Mouse (Mus musculus): ENCODE measurements around the gene Ptma. TPM values are rescaled to one million over a fixed set of nuclear protein-coding genes. Genes with fewer than 3 reads are reported as not detected.

Ptma gene
- polyA plus RNA-seq, 1 experiment from 2014 or later: 1,987 TPM

DNA sequence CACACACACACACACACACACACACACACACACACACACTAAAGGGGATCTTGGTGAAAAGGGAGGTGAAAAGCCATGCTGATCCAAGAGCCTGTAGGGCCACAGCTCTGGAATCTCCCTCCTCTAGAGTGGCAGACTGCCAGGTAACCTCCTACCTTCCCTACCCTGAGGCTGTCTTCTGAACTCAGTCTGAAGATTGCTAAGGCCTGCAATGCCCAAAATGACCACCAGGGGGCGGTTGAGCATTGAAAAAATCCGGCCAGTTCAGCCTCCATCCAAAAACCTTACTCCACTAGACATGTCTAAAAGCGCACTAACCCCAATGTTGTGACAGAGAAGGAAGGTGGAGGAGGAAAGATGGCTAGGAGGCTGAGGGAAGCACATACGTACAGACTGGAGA, 25.0 kb upstream of the Ptma start:
- Histone ChIP-seq H3K27ac (ENCODE audit: low read length) (peak overlapping the region; percentile 85), H3K9me3 (ENCODE audit: control insufficient read depth, low read length) (no peaks in the 10 kb centered on the region), H3K4me1 (replicated peaks; ENCODE audit: control insufficient read depth, insufficient read depth, low read length) (peaks cover 54% of the 10 kb centered on the region), H3K4me3 (replicated peaks; ENCODE audit: low read length) (no peak overlapping the region), H3K36me3 (ENCODE audit: control insufficient read depth, insufficient read depth) (no peaks in the 10 kb centered on the region), H3K27me3 (replicated peaks; ENCODE audit: control insufficient read depth, insufficient read depth, low read length) (no peaks in the 10 kb centered on the region), H3K9ac (replicated peaks; ENCODE audit: low read depth, low read length) (peak overlapping the region; percentile 27; the same call in 1 of the 2 replicates), H3K4me2 (ENCODE audit: low read length) (peak overlapping the region; percentile 31)
- WGBS: 0% methylated on average over 4 of the region's 4 CpGs
- peak; percentile 8 for ATAC-seq

DNA sequence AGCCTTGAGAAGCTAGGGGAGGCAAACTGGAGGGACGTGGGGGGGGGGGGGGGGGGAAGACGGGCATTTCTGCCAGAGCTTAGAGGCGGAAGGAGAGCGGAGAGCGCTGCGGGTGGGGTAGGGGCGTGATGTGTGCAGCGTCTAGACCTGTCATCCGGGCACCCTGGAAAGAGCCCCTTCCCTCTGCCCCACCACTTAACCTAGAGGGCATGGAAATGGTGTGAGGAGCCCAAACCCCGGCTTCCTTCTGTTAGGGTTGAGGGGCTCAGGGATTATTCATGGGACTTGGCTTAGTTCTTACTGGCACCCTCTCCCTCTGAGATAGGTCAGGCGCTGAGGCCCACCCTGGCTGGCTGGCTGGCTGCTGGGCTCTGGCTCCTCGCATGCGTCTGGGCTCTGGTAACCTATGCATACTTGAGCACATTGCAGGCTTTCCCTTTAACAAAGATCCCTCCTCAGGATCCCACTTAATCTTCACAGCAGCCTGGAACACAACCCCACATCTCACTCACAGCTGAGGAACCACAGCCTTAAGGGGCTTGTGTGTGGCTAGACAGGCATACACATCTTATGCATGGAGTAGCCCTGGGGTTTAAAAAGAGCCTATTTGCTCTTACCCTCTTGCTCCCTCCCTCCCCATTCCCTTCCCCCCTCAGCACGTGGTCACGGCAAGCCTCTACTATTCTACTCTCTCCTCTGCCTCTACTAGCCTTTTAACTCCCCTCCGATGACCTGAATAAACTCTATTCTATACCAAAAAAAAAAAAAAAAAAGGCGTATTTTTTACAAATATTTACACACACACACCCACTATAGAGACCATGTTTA, 24.1 kb upstream of the Ptma start:
- H3K4me3 ChIP-seq (replicated peaks; ENCODE audit: low read length): no peak overlapping the region
- H3K4me2 ChIP-seq (ENCODE audit: low read length): peak overlapping the region; percentile 31; the same call in 1 of the 2 replicates
- H3K36me3 ChIP-seq (ENCODE audit: control insufficient read depth, insufficient read depth): no peaks in the 10 kb centered on the region
- WGBS: 12% methylated on average over 14 of the region's 17 CpGs
- H3K9ac ChIP-seq (replicated peaks; ENCODE audit: low read depth, low read length): peak overlapping the region; percentile 27; the same call in 1 of the 2 replicates
- ATAC-seq: no peak
- H3K27me3 ChIP-seq (replicated peaks; ENCODE audit: control insufficient read depth, insufficient read depth, low read length): no peaks in the 10 kb centered on the region
- H3K27ac ChIP-seq (ENCODE audit: low read length): peak overlapping the region; percentile 85
- H3K9me3 ChIP-seq (ENCODE audit: control insufficient read depth, low read length): no peaks in the 10 kb centered on the region
- peaks cover 58% of the 10 kb centered on the region for H3K4me1 ChIP-seq (replicated peaks; ENCODE audit: control insufficient read depth, insufficient read depth, low read length)

DNA sequence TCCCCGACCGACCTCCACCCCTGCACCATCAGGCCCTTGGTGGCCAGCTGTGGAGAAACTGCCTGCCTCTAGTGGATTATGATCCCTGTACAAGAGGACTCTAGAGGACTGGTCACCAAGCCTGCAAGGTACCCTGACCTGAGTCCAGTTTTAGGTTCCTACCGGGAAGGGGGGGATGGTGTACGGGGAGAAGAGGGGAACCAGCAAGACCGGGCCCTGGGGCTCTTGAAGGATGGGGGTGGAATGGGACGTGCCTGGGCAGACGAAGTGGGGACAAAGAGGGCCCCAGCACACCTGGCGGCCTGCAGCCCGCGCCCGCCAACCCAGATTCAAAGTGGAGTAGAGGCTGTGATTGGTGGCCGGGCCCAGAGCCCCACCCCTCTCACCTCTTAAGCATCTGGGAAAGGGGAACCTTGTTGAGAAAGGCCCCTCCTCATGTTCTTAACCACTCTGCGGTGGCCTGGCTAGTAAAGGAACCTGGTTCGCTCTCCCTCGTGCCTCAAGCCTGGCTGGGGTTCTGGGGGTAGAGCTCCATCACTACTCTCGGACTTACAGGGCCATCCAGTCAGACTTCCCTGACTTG, 23.3 kb upstream of the Ptma start:
- Histone ChIP-seq H3K27ac (ENCODE audit: low read length) (peak overlapping the region; percentile 99), H3K4me2 (ENCODE audit: low read length) (peak overlapping the region; percentile 76), H3K4me1 (replicated peaks; ENCODE audit: control insufficient read depth, insufficient read depth, low read length) (peaks cover 58% of the 10 kb centered on the region), H3K36me3 (ENCODE audit: control insufficient read depth, insufficient read depth) (no peaks in the 10 kb centered on the region), H3K9me3 (ENCODE audit: control insufficient read depth, low read length) (no peaks in the 10 kb centered on the region), H3K27me3 (replicated peaks; ENCODE audit: control insufficient read depth, insufficient read depth, low read length) (no peaks in the 10 kb centered on the region), H3K9ac (replicated peaks; ENCODE audit: low read depth, low read length) (peak overlapping the region; percentile 92), H3K4me3 (replicated peaks; ENCODE audit: low read length) (peak overlapping the region; percentile 62)
- peak; percentile 0; the same call in 1 of the 2 replicates for ATAC-seq
- 11% methylated on average over 16 of the region's 16 CpGs for WGBS

DNA sequence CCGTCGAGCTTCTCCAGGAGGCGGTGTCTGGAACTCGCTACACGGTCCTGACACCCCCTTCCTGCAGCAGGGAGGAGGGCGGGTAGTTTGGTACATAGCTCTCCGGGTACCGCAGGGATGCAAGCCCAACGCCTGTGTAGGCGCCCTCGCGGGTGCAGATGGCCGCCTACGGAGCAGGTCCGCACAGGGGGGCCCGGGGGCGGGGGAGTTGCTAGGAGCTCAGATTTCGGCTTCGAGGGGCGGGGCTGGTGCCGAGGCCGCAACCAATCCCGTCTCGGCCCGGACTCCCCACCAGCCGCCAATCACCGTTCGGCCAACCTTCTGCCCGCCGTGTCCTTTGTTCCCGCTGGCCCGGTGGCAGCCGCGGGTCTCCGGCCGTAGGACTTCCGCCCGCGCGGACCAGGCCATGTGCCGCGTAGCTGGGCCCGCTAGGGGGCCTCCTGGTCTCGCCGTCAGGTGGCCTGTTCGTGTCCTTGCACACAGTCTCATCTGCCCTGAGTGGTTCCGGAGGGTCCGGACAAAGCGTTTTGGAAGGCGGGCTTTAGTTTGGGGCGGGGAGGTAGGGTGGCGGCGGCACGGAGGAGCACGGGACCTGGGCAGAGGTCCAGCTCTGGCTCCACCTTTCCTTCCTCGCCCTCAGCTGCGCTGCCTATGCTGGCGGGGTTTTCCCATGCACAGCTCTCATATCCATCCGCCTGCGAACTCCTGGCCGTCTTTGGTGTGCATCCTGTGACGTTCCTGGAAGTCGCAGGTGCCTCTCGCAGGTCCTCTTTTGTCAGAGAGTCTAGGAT, 22.4 kb upstream of the Ptma start:
- Histone ChIP-seq H3K9ac (replicated peaks; ENCODE audit: low read depth, low read length) (peak overlapping the region; percentile 92), H3K4me3 (replicated peaks; ENCODE audit: low read length) (peak overlapping the region; percentile 62), H3K36me3 (ENCODE audit: control insufficient read depth, insufficient read depth) (no peaks in the 10 kb centered on the region), H3K27me3 (replicated peaks; ENCODE audit: control insufficient read depth, insufficient read depth, low read length) (no peaks in the 10 kb centered on the region), H3K4me1 (replicated peaks; ENCODE audit: control insufficient read depth, insufficient read depth, low read length) (peaks cover 54% of the 10 kb centered on the region), H3K9me3 (ENCODE audit: control insufficient read depth, low read length) (no peaks in the 10 kb centered on the region), H3K4me2 (ENCODE audit: low read length) (peak overlapping the region; percentile 76), H3K27ac (ENCODE audit: low read length) (peak overlapping the region; percentile 99)
- WGBS: under 1% methylated on average over 58 of the region's 64 CpGs
- ATAC-seq: peak; percentile 85

DNA sequence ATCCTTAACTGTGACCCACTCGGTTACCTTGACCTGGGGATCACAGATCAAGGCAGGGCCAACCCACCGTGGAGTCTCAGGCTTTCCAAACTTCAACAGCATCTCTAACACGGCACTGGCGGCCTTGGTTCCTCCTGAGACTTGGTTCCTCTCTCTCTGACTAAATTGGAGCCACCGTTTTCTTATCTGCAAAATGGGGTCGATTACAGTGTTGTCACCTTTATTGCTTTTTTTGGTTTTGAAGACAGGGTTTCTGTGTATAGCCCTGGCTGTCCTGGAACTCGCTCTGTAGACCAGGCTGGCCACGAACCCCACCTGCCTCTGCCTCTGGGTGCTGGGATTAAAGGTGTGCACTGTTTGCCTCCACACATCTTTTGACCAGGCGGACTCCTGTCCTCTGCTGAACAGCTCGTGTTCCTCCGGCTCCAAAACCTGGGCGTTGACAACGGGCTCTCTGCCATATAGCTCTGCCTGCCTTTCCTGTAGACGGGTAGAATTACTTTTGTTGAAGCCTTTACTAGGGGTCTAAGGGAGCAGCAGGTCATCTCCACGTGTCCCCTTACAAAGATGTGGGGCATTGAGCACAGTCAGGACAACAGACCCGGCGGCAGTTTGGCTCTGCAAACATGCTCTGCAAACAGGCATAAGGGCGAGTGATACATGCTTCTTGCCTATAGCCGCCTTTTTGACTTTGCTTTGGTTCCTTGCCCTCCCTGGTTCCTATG, 21.7 kb upstream of the Ptma start:
- no peaks in the 10 kb centered on the region for H3K9me3 ChIP-seq (ENCODE audit: control insufficient read depth, low read length)
- H3K27ac ChIP-seq (ENCODE audit: low read length): peak overlapping the region; percentile 99
- 15% methylated on average over 19 of the region's 19 CpGs for WGBS
- peak overlapping the region; percentile 62 for H3K4me3 ChIP-seq (replicated peaks; ENCODE audit: low read length)
- H3K36me3 ChIP-seq (ENCODE audit: control insufficient read depth, insufficient read depth): no peaks in the 10 kb centered on the region
- peak overlapping the region; percentile 76 for H3K4me2 ChIP-seq (ENCODE audit: low read length)
- peak overlapping the region; percentile 92 for H3K9ac ChIP-seq (replicated peaks; ENCODE audit: low read depth, low read length)
- H3K27me3 ChIP-seq (replicated peaks; ENCODE audit: control insufficient read depth, insufficient read depth, low read length): no peaks in the 10 kb centered on the region
- no peak for ATAC-seq
- peaks cover 57% of the 10 kb centered on the region for H3K4me1 ChIP-seq (replicated peaks; ENCODE audit: control insufficient read depth, insufficient read depth, low read length)

DNA sequence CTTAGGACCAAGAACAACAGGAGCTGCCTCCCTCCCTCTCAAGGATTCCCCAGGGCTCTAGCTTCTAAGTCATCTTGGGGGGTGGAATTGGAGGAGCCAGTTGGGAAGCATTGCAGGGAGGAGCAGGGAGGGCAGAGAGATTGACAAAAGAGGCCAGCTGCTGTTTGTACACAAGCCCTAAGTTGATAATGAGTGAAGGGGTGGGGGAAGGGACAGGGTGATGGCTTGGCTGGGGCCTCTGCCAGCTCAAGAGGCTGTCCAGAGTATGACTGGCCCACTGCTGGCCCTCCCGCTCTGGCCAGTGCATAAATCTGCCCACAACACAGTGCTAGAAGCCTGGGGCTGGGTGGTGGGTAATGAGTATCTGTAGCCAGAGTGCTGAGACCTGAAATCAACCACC, 21.1 kb upstream of the Ptma start:
- H3K9me3 ChIP-seq (ENCODE audit: control insufficient read depth, low read length): no peaks in the 10 kb centered on the region
- no peak overlapping the region for H3K4me3 ChIP-seq (replicated peaks; ENCODE audit: low read length)
- ATAC-seq: no peak
- H3K9ac ChIP-seq (replicated peaks; ENCODE audit: low read depth, low read length): peak overlapping the region; percentile 92; the same call in 1 of the 2 replicates
- H3K36me3 ChIP-seq (ENCODE audit: control insufficient read depth, insufficient read depth): no peaks in the 10 kb centered on the region
- WGBS: 47% methylated on average over 1 of the region's 1 CpGs
- H3K4me2 ChIP-seq (ENCODE audit: low read length): peak overlapping the region; percentile 76
- no peaks in the 10 kb centered on the region for H3K27me3 ChIP-seq (replicated peaks; ENCODE audit: control insufficient read depth, insufficient read depth, low read length)
- peak overlapping the region; percentile 99 for H3K27ac ChIP-seq (ENCODE audit: low read length)
- peaks cover 57% of the 10 kb centered on the region for H3K4me1 ChIP-seq (replicated peaks; ENCODE audit: control insufficient read depth, insufficient read depth, low read length)

DNA sequence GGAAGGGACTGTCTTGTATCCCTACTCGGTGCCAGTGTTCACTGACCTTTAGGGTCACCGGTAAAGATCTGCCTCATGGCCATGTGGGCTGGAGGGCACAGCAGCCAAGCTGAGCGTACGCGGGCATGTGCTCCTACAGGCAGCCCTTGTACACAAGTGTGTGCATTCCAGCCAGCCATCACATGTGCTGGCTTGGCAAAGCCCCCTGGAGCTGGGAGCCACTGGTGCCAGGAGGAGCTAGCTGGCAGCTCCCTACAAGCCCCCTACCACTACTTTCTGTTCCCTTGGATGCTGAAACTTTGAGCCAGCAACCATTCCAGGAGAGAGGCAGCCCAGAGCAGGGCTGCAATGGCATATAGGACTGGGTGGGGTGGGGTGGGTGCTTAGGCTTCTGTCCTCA, 20.1 kb upstream of the Ptma start:
- H3K4me1 ChIP-seq (replicated peaks; ENCODE audit: control insufficient read depth, insufficient read depth, low read length): peaks cover 51% of the 10 kb centered on the region
- no peak for ATAC-seq
- 61% methylated on average over 5 of the region's 5 CpGs for WGBS
- H3K4me2 ChIP-seq (ENCODE audit: low read length): no peak overlapping the region
- H3K36me3 ChIP-seq (ENCODE audit: control insufficient read depth, insufficient read depth): no peaks in the 10 kb centered on the region
- H3K9ac ChIP-seq (replicated peaks; ENCODE audit: low read depth, low read length): peak overlapping the region; percentile 9; the same call in 1 of the 2 replicates
- no peaks in the 10 kb centered on the region for H3K27me3 ChIP-seq (replicated peaks; ENCODE audit: control insufficient read depth, insufficient read depth, low read length)
- H3K27ac ChIP-seq (ENCODE audit: low read length): peak overlapping the region; percentile 34
- H3K4me3 ChIP-seq (replicated peaks; ENCODE audit: low read length): no peak overlapping the region
- H3K9me3 ChIP-seq (ENCODE audit: control insufficient read depth, low read length): no peaks in the 10 kb centered on the region

DNA sequence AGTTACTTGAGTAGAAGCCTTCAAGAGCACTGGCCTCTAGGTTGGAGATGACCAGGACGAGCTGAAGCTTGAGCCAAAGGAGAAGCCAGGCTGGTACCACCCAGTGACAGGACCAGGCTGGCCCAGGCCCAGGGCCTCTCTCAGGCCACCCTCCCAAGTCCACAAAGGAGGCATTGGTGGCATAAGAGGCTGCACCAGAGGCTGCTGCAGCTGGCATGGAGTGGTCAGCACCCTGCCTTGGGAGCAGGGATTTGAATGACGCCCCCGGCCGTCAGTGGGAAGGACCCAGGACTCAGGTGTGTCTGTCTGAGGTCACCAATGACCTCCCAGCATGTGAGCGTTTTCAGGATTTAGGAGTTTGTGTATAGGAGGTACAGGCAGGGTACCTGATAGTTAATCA, 18.7 kb upstream of the Ptma start:
- Histone ChIP-seq H3K27ac (ENCODE audit: low read length) (no peak overlapping the region), H3K36me3 (ENCODE audit: control insufficient read depth, insufficient read depth) (no peaks in the 10 kb centered on the region), H3K9me3 (ENCODE audit: control insufficient read depth, low read length) (no peaks in the 10 kb centered on the region), H3K27me3 (replicated peaks; ENCODE audit: control insufficient read depth, insufficient read depth, low read length) (no peaks in the 10 kb centered on the region), H3K4me1 (replicated peaks; ENCODE audit: control insufficient read depth, insufficient read depth, low read length) (peaks cover 39% of the 10 kb centered on the region), H3K9ac (replicated peaks; ENCODE audit: low read depth, low read length) (no peak overlapping the region), H3K4me2 (ENCODE audit: low read length) (no peak overlapping the region), H3K4me3 (replicated peaks; ENCODE audit: low read length) (no peak overlapping the region)
- WGBS: 86% methylated on average over 5 of the region's 5 CpGs
- no peak for ATAC-seq
